Mouse (Mus musculus): ENCODE results near the gene Stxbp5l.
"Not testable (repeated sequence)": the region's sequence is repeated elsewhere in the genome, so short reads cannot be mapped to it uniquely, and the experiment has no call there.

The Stxbp5l gene

GRCm38 (mm10) chr16:37292593-37292992 is 92.2 kb downstream of the Stxbp5l start:
- DNase-seq (ENCODE audit: extremely low spot score, low read depth, low spot score) = no peak

DNA sequence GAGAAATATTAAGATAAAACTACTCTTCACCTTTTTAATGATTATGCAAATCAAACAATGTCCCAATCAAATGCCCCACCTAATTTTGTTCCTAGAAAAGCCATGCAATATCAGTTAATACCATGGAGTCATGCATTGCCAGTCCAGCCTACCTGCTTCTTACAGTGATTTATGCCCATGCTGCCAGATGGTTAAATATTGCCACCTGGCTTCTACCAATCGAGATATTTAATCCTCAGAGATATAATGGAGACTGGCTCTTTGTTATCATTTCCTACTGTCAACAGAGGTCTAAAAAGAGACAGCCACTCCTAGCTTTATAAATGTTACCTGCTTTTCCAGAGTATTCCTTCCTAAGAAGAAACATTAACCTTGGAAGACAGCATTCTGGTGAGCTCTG is 104.6 kb downstream of the Stxbp5l start:
- DNase-seq (ENCODE audit: extremely low spot score, low read depth, low spot score) = no peak

- no peak for DNase-seq (ENCODE audit: extremely low spot score, low read depth, low spot score)
These were observed 111.1 kb downstream of the Stxbp5l start for GRCm38 (mm10) chr16:37273681-37274080.

DNA sequence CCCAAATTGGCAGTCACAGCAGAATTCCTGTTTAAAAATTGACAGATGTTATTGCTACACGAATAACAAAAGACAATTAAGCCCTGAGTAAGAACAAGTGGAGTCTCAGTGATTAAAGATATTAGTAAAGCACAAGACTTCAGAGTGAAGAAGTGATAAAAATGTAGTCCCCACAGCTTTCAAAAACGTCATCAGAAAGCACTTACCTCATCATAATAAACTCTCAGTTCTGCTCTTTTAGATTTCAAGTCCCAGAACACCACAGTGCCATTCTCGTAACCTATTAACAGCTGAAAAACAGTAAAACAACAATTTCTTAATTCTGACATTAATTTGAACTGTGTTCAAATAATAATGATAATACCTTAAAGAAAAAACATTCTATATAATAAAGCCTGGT is 123.1 kb downstream of the Stxbp5l start:
- DNase-seq (ENCODE audit: extremely low spot score, low read depth, low spot score) = no peak

GRCm38 (mm10) chr16:37219151-37219550 is 165.6 kb downstream of the Stxbp5l start:
- no peak for DNase-seq (ENCODE audit: extremely low spot score, low read depth, low spot score)

- no peak for DNase-seq (ENCODE audit: extremely low spot score, low read depth, low spot score)
These were observed 176.0 kb downstream of the Stxbp5l start for GRCm38 (mm10) chr16:37208783-37209182.

DNA sequence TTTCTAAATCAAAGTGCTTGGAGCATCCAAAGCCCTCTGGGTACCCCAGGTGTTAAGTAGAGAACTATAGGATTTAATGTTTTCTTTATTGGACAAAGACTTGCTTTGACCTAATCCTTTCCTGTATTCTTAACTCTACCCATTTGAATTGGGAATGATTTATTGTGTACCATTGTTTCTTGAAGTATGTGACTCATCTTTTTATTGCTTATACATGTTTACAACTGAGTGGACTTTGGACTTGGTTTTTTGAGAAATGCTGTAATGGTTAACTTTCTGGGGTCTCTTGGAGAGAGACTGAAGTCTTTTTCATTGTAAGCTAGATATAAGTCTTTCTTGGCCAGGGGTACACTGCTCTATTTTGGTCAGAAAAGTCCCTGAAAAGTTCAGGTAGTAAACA is 190.6 kb downstream of the Stxbp5l start:
- no peak for DNase-seq (ENCODE audit: extremely low spot score, low read depth, low spot score)

DNA sequence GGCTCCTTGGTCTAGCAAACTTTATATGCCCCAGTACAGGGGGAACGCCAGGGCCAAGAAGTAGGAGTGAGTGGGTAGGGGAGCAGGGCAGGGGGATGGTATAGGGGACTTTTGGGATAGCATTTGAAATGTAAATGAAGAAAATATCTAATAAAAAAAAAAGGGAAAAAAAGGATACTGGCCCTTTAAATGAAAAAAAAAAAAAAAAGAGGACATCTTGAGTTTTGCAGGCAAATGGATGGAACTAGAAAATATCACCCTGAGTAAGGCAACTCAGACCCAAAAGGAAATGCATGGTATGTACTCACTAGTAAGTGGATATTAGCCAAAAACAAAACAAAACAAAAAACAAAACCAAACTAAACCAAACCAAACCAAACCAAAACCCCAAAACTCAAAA is 259.6 kb downstream of the Stxbp5l start:
- not testable (repeated sequence) for DNase-seq (ENCODE audit: extremely low spot score, low read depth, low spot score)

- DNase-seq (ENCODE audit: extremely low spot score, low read depth, low spot score) = peak; percentile 44
These were observed 275.5 kb downstream of the Stxbp5l start for GRCm38 (mm10) chr16:37109285-37109684.

DNA sequence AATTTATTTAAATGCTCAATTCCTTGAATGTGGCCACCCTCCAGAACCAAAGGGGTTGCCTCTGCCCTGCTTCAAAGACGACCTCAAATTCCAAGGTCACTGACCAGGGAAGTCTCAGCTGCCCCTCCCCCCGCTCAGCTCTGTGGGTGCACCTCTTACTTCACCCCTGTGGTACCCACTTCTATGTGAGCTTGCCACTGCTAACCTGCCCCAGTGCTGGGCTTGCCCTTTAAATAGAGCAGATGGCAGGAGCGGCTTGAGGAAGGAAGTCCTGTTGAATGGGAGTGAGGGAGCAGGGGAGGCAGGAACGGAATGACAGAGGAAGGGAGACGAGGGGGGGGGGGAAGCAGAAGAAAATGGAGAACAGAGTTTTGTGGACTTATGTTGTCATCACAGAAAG is 276.0 kb downstream of the Stxbp5l start:
- DNase-seq (ENCODE audit: extremely low spot score, low read depth, low spot score) = no peak

GRCm38 (mm10) chr16:37094169-37094833 is 290.5 kb downstream of the Stxbp5l start:
- DNase-seq (ENCODE audit: extremely low spot score, low read depth, low spot score) = no peak

- DNase-seq (ENCODE audit: extremely low spot score, low read depth, low spot score) = no peak
These were observed 295.1 kb downstream of the Stxbp5l start for GRCm38 (mm10) chr16:37089648-37090047.

GRCm38 (mm10) chr16:37072354-37072753 is 312.4 kb downstream of the Stxbp5l start:
- DNase-seq (ENCODE audit: extremely low spot score, low read depth, low spot score) = no peak

Data from hindlimb bud, embryonic 11.5 days (tissue).